Mouse (Mus musculus): ENCODE data around the gene Nrl. TPM values are rescaled to one million over a fixed set of nuclear protein-coding genes. Genes with fewer than 3 reads are reported as not detected.

Gene Nrl
- total and polyA plus RNA-seq, 2 experiments from 2014 or later: 0.57 to 1.5 TPM

- Histone ChIP-seq H3K36me3 (ENCODE audit: insufficient read depth, low read length) (peaks cover 37% of the 10 kb centered on the region), H3K9ac (replicated peaks; ENCODE audit: low read length, poor library complexity, severe bottlenecking) (no peak overlapping the region)
These were observed 37.1 kb upstream of the Nrl start for GRCm38 (mm10) chr14:55561860-55562259.

GRCm38 (mm10) chr14:55560202-55561073, 35.7 kb upstream of the Nrl start, which contains the start of gene A730061H03Rik:
Gene A730061H03Rik (minus strand): TSS chr14:55560406.
- ATAC-seq (ENCODE audit: low FRiP score) (peak; percentile 97), DNase-seq (ENCODE audit: low spot score) (peak; percentile 99)
- Histone ChIP-seq H3K27ac (ENCODE audit: low read depth, low read length) (peak within 1 kb of the TSS; percentile 97), H3K4me3 (ENCODE audit: low read depth, low read length) (peak within 1 kb of the TSS; percentile 49), H3K4me2 (ENCODE audit: low read depth, low read length, poor library complexity, severe bottlenecking) (peak within 1 kb of the TSS; percentile 76), H3K9me3 (ENCODE audit: low read length) (no peaks in the 10 kb centered on the region), H3K4me1 (ENCODE audit: insufficient read depth, low read length) (peaks cover 7% of the 10 kb centered on the region; the same call in 1 of the 2 replicates), H3K36me3 (ENCODE audit: insufficient read depth, low read length) (peaks cover 23% of the 10 kb centered on the region), H3K9ac (replicated peaks; ENCODE audit: low read length, poor library complexity, severe bottlenecking) (peak within 1 kb of the TSS; percentile 71), H3K27me3 (ENCODE audit: insufficient read depth, low read length) (no peaks in the 10 kb centered on the region)
- under 1% methylated on average over 51 of the region's 51 CpGs for WGBS
- no peak for TF ChIP-seq CTCF (IDR thresholded peaks at IDR 0.05)

More at GRCm38 (mm10) chr14:55561860-55562259, 37.1 kb upstream of the Nrl start:
- 84% methylated on average over 10 of the region's 10 CpGs for whole genome bisulfite sequencing
- TF ChIP-seq CTCF (IDR thresholded peaks at IDR 0.05): no peak
- no peak for DNase-seq (ENCODE audit: low spot score)
- no peak overlapping the region for H3K4me3 ChIP-seq (ENCODE audit: low read depth, low read length)
- H3K27me3 ChIP-seq (ENCODE audit: insufficient read depth, low read length): no peaks in the 10 kb centered on the region
- no peaks in the 10 kb centered on the region for H3K9me3 ChIP-seq (ENCODE audit: low read length)
- H3K27ac ChIP-seq (ENCODE audit: low read depth, low read length): no peak overlapping the region
- no peak overlapping the region for H3K4me2 ChIP-seq (ENCODE audit: low read depth, low read length, poor library complexity, severe bottlenecking)
- ATAC-seq (ENCODE audit: low FRiP score): no peak
- H3K4me1 ChIP-seq (ENCODE audit: insufficient read depth, low read length): peaks cover 7% of the 10 kb centered on the region; the same call in 1 of the 2 replicates

GRCm38 (mm10) chr14:55559799-55560201, 35.0 kb upstream of the Nrl start, which contains the start of gene Dcaf11:
Gene Dcaf11 (plus strand): TSS chr14:55560006.
- Histone ChIP-seq H3K27ac (ENCODE audit: low read depth, low read length) (peak within 1 kb of the TSS; percentile 97), H3K9ac (replicated peaks; ENCODE audit: low read length, poor library complexity, severe bottlenecking) (peak within 1 kb of the TSS; percentile 71), H3K4me1 (ENCODE audit: insufficient read depth, low read length) (peaks cover 7% of the 10 kb centered on the region; the same call in 1 of the 2 replicates), H3K4me3 (ENCODE audit: low read depth, low read length) (peak within 1 kb of the TSS; percentile 49), H3K36me3 (ENCODE audit: insufficient read depth, low read length) (peaks cover 17% of the 10 kb centered on the region), H3K9me3 (ENCODE audit: low read length) (no peaks in the 10 kb centered on the region), H3K4me2 (ENCODE audit: low read depth, low read length, poor library complexity, severe bottlenecking) (peak within 1 kb of the TSS; percentile 76), H3K27me3 (ENCODE audit: insufficient read depth, low read length) (no peaks in the 10 kb centered on the region)
- DNase-seq (ENCODE audit: low spot score) (peak; percentile 97), ATAC-seq (ENCODE audit: low FRiP score) (peak; percentile 85)
- under 1% methylated on average over 27 of the region's 27 CpGs for WGBS
- TF ChIP-seq CTCF (IDR thresholded peaks at IDR 0.05): peak; percentile 61

- Histone ChIP-seq H3K36me3 (ENCODE audit: insufficient read depth, low read length) (peaks cover 10% of the 10 kb centered on the region), H3K4me1 (ENCODE audit: insufficient read depth, low read length) (peaks cover 7% of the 10 kb centered on the region; the same call in 1 of the 2 replicates), H3K27ac (ENCODE audit: low read depth, low read length) (peak overlapping the region; percentile 97; the same call in 1 of the 2 replicates), H3K9me3 (ENCODE audit: low read length) (no peaks in the 10 kb centered on the region), H3K27me3 (ENCODE audit: insufficient read depth, low read length) (no peaks in the 10 kb centered on the region), H3K9ac (replicated peaks; ENCODE audit: low read length, poor library complexity, severe bottlenecking) (peak overlapping the region; percentile 71; the same call in 1 of the 2 replicates), H3K4me2 (ENCODE audit: low read depth, low read length, poor library complexity, severe bottlenecking) (peak overlapping the region; percentile 76), H3K4me3 (ENCODE audit: low read depth, low read length) (peak overlapping the region; percentile 49)
- no peak for ATAC-seq (ENCODE audit: low FRiP score)
- 0 out of 2 replicates have a peak, but pooled peaks have one; percentile 3 for TF ChIP-seq CTCF (IDR thresholded peaks at IDR 0.05)
- 55% methylated on average over 6 of the region's 6 CpGs for WGBS
- no peak for DNase-seq (ENCODE audit: low spot score)
These were observed 34.1 kb upstream of the Nrl start for GRCm38 (mm10) chr14:55558740-55559448.

- Histone ChIP-seq H3K9ac (replicated peaks; ENCODE audit: low read length, poor library complexity, severe bottlenecking) (no peak overlapping the region), H3K4me3 (ENCODE audit: low read depth, low read length) (no peak overlapping the region), H3K27ac (ENCODE audit: low read depth, low read length) (no peak overlapping the region), H3K4me2 (ENCODE audit: low read depth, low read length, poor library complexity, severe bottlenecking) (no peak overlapping the region), H3K9me3 (ENCODE audit: low read length) (no peaks in the 10 kb centered on the region), H3K36me3 (ENCODE audit: insufficient read depth, low read length) (no peaks in the 10 kb centered on the region), H3K4me1 (ENCODE audit: insufficient read depth, low read length) (peaks cover 7% of the 10 kb centered on the region; the same call in 1 of the 2 replicates), H3K27me3 (ENCODE audit: insufficient read depth, low read length) (no peaks in the 10 kb centered on the region)
- WGBS: 92% methylated on average over 3 of the region's 3 CpGs
- ATAC-seq (ENCODE audit: low FRiP score) (no peak), DNase-seq (ENCODE audit: low spot score) (no peak)
- TF ChIP-seq CTCF (IDR thresholded peaks at IDR 0.05): no peak
These were observed 32.8 kb upstream of the Nrl start for GRCm38 (mm10) chr14:55557587-55557986.

Data from midbrain, postnatal 0 days (tissue).